Mouse (Mus musculus): ENCODE measurements around the gene Olfr114.

The Olfr114 gene

GRCm38 (mm10) chr17:37592643-37593042 is at the start of gene Olfr114:
Gene Olfr114 (minus strand): TSS chr17:37592743.
- no peak for DNase-seq (ENCODE audit: low spot score)

- no peak for DNase-seq (ENCODE audit: low spot score)
Measured at GRCm38 (mm10) chr17:37627009-37627408, 34.5 kb upstream of the Olfr114 start, which contains the start of the genes Olfr115 and Olfr116. Gene Olfr115 (minus strand): TSS chr17:37627109. Gene Olfr116 (minus strand): TSS chr17:37627199.

GRCm38 (mm10) chr17:37577563-37577962 is 15.0 kb downstream of the Olfr114 start, which contains the start of gene Olfr113:
Gene Olfr113 (minus strand): TSS chr17:37577663.
- DNase-seq (ENCODE audit: low spot score): no peak

GRCm38 (mm10) chr17:37569351-37569750 is 23.2 kb downstream of the Olfr114 start, which contains the start of gene Olfr112:
Gene Olfr112 (minus strand): TSS chr17:37569451.
- no peak for DNase-seq (ENCODE audit: low spot score)

GRCm38 (mm10) chr17:37558913-37559615 is 33.5 kb downstream of the Olfr114 start:
- DNase-seq (ENCODE audit: low spot score): no peak

- no peak for DNase-seq (ENCODE audit: low spot score)
Measured at GRCm38 (mm10) chr17:37543800-37544435, 48.6 kb downstream of the Olfr114 start.

- DNase-seq (ENCODE audit: low spot score): no peak
Measured at GRCm38 (mm10) chr17:37541454-37542119, 51.0 kb downstream of the Olfr114 start.

Measured in urinary bladder, postnatal 25 days (tissue).